Mouse (Mus musculus) neural tube, embryonic 13.5 days (tissue): Measurements from ENCODE around the gene Tspan1. TPM values are rescaled to one million over a fixed set of nuclear protein-coding genes. Genes with fewer than 3 reads are reported as not detected.

ENCODE experiments used
- polyA plus RNA-seq: library from polyadenylated mRNA; unstranded; fragments of >200 nt; fragmentation: Nextera tagmentation; extraction: Ambion mirVana; gene quantifications from 2 replicates; pipeline ENCODE4 v1.2.1, GENCODE M21; 2015

The Tspan1 gene
- polyA plus RNA-seq, 1 experiment from 2014 or later: not detected

Other genes starting within 250 kb of the Tspan1 start
- 1.6 and 2.0 TPM in 2 replicates for gene Dmbx1, start 227.7 kb downstream of the Tspan1 start, polyA plus RNA-seq
- gene Faah, start 149.7 kb downstream of the Tspan1 start, polyA plus RNA-seq: 10.7 and 10.8 TPM in 2 replicates
- 13.7 and 17.2 TPM in 2 replicates for gene Nsun4, start 113.7 kb downstream of the Tspan1 start, polyA plus RNA-seq
- gene Uqcrh, start 92.5 kb downstream of the Tspan1 start, polyA plus RNA-seq: 484 and 500 TPM in 2 replicates
- gene Lrrc41, start 92.3 kb downstream of the Tspan1 start, polyA plus RNA-seq: 70.9 and 72.9 TPM in 2 replicates
- gene Rad54l, start 43.9 kb downstream of the Tspan1 start, polyA plus RNA-seq: 7.7 and 9.2 TPM in 2 replicates
- gene Pomgnt1, start 43.8 kb downstream of the Tspan1 start, polyA plus RNA-seq: 58.9 and 59.9 TPM in 2 replicates
- 1.7 and 2.0 TPM in 2 replicates for gene Lurap1, start 16.3 kb downstream of the Tspan1 start, polyA plus RNA-seq
- gene 1700042G07Rik, start 5.8 kb upstream of the Tspan1 start, polyA plus RNA-seq: not detected in 2 replicates
- not detected in 2 replicates for gene Gm49337, start 5.8 kb upstream of the Tspan1 start, polyA plus RNA-seq
- gene Pik3r3, start 54.0 kb upstream of the Tspan1 start, polyA plus RNA-seq: 72.3 and 78.9 TPM in 2 replicates